Mouse (Mus musculus) activated CD4-positive, CD25-positive, alpha-beta regulatory T cell, adult 4 months (primary cell): ENCODE data around the gene Xylt1. TPM values are rescaled to one million over a fixed set of nuclear protein-coding genes. Genes with fewer than 3 reads are reported as not detected.

ENCODE experiments used
- ATAC-seq: one replicate; pipeline ENCODE4 v1.8.0; 2017
- polyA plus RNA-seq, 2 experiments: library from polyadenylated mRNA; unstranded; fragments of 100-300 nt; shearing (Covaris generic); gene quantifications; one replicate each; pipeline ENCODE4 v1.2.1; 2017

Gene Xylt1
- polyA plus RNA-seq, 2 experiments from 2014 or later, result 1.9 to 3.2 TPM

- no peak for ATAC-seq
Observed at GRCm38 (mm10) chr7:117522092-117522635, 141.4 kb downstream of the Xylt1 start.

DNA sequence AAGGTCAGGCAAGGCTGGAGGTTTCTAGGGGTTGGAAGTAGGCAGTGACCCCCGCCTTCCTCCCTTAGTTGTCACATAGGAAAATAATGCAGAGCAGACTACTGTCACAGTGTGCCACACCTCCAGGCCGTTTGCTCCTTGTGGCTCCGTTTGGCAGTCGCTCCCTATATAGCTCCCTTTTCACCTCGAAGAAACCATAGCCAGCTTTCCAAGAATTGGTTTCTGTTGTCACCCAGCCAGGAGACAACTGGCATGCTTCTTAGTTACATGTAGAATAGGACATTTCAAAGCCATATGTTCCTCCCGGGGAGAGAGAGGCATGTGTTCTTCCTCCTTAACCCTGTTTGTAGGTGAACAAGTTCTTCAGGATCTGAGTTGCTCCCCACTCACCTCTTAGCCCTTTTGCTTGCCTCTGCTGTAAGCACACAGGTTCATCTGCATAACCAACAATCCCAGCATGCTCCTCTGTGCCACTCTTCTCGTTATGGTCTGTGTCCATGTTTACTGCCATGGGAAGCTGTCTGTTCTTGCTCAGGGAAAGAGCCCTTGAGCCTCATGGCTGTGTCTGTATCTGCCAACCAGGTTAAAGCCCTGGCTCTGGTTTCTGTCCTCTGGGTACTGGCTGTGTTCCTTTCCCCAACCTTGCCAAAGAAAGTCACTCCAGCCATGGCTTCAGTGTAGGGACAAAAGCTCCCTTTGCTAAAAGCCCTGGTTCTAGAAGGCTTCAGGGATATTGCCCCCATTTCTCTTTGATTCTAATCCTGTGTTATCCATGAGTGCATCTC is 143.8 kb downstream of the Xylt1 start:
- ATAC-seq, result no peak

DNA sequence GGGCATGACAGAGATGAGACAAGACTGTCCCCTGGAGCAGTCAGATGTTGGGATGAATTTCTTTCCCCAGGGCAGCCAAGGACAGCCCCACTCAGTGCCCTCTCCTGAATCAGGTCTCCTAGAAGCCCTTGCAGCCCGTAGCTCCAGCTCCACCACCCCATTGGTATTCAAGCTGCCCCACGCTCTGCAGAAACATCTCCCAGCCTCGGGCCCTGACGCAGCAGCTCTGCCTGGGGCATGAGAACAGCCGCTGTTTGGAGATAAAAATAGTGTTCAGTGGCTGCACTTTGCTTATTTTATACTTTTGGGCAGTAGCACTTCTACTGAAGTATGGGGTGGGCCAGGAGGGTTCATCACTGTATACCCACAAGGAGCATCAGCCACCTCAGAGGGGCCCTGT is 144.9 kb downstream of the Xylt1 start:
- no peak for ATAC-seq

- no peak for ATAC-seq
Observed at GRCm38 (mm10) chr7:117526570-117526969, 145.8 kb downstream of the Xylt1 start.

- no peak for ATAC-seq
Observed at GRCm38 (mm10) chr7:117529787-117530655, 149.2 kb downstream of the Xylt1 start.

GRCm38 (mm10) chr7:117532651-117533050 is 151.9 kb downstream of the Xylt1 start:
- no peak for ATAC-seq

- ATAC-seq, result no peak
Observed at GRCm38 (mm10) chr7:117533164-117533563, 152.4 kb downstream of the Xylt1 start.

DNA sequence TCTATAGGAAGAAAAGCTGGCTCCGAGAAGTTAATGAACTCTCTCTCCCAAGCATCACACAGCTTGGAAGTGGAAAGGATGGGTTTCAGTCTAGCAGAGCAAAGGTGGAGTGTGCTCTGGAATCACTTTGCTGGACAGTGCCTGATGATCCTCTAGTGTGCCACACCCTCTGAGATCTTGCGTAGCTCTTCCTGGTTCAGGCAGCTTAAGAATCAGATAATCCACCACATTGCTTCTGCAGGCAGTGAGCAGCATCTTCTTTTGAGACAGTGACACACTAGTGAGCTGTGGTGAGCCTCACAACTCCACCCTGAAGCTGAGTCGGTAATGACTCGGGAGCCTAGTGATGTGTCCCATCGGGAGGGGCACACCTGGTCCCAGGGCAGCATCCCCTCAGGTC is 159.2 kb downstream of the Xylt1 start:
- no peak for ATAC-seq

DNA sequence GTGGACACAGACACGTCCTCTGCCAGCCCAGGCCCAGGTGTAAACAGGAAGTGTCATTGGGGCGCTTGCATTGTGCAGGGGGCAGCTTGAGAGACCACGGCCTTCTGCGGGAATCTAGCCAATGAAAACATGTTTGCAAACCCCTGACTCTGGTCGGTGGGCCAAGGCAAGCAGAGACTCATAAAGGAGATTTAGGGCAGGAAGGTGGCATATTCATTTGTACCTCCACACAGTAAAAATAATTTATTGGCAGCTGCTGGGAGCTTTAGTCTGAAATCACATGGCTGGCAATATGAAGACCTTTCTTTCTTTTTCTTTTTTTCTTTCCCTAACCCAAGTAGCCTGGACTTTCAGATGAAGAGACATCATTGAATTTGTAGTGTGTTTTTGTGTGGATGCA is 159.6 kb downstream of the Xylt1 start:
- no peak for ATAC-seq

DNA sequence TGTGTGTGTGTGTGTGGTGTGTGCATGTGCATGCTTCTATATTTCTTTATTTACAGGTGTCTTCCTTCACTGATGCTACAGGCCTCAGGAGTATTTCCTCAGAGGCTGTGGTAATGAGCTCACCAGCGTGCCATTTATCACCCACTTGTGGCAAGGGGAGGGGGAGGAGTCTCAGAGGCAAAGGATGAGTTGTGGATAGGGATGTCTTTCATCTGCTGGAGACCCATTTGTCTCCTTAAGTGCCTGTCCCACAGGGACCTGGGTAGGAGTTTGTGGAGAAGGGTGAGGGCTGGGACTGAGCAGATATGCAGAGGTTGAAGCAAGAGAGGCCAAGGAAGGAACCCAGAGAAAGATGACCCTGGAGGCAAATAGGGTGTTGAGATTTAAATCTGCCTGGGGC is 160.3 kb downstream of the Xylt1 start:
- ATAC-seq, result no peak

- ATAC-seq, result no peak
Observed at GRCm38 (mm10) chr7:117541681-117542080, 160.9 kb downstream of the Xylt1 start.

GRCm38 (mm10) chr7:117543041-117543440 is 162.3 kb downstream of the Xylt1 start:
- ATAC-seq, result no peak

GRCm38 (mm10) chr7:117544126-117544525 is 163.3 kb downstream of the Xylt1 start:
- no peak for ATAC-seq

- no peak for ATAC-seq
Observed at GRCm38 (mm10) chr7:117548301-117548700, 167.5 kb downstream of the Xylt1 start.

DNA sequence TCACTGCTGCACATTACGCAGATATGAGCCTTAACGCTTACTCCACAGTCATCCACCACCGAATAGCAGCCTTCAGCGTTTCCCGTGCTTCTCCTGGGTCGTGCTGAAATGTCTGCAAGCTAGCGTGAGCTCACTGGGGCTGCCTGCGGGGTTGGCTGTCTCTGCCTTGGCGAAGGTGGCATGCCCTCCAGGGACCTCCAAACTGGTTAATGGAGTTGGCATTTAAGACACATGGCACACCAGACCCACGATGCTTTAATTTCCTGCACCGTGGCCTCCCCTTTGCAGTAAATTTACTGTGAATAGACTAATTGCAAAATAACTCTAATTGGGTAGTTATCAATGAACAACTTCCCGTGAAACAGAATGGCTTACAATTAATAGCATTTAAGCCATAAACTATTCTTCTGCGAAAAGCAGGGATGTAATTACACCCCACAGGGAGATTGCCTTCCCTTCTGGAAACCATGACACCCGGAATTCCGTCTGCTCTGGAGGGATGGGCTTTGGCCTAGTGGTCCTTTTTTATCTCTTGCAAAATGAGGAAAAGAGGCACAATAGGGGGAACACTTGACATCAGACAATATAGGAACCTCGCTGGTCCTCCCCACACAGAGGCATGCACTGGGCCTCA is 170.3 kb downstream of the Xylt1 start:
- ATAC-seq, result no peak

- no peak for ATAC-seq
Observed at GRCm38 (mm10) chr7:117553228-117553627, 172.4 kb downstream of the Xylt1 start.

DNA sequence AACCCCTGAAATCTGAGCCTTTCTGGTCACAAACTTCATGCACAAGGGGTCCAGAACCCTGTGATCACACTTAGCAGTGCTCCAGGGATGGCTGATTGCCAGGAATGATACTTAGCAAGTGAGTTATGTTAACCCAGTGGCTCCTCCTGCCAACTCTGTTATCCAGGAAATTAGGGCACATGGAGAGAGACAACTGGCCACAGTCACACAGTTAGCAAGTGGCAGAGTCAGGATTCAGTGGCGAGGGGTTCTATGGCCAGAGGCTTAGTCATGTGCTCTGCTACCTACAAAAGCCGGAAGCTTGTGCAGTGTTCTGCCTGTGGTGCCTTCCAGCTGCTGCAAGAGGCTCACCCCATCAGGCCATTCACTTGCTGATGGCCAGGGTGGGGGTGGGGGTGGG is 175.0 kb downstream of the Xylt1 start:
- no peak for ATAC-seq

GRCm38 (mm10) chr7:117558166-117558565 is 177.4 kb downstream of the Xylt1 start:
- ATAC-seq, result no peak

DNA sequence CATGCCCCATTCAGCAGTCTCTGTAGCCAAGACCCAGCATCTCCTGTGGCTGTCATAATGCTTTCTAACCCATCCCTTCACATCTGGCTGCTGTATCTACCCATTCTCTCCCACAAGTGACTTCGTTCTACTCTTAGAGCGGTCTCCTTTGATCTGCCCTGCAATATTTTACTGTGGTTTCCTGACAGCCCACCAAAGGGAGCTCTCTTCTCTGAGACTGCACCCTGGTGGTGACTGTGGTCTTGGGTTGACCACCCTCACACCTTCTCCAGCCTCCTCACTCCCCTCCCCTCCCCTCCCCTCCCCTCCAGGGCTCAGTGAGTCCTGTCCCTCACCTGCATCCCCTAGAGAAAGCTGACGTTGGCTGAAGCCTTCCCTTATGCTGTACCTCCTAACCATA is 178.3 kb downstream of the Xylt1 start:
- no peak for ATAC-seq

- ATAC-seq, result no peak
Observed at GRCm38 (mm10) chr7:117563939-117564499, 183.2 kb downstream of the Xylt1 start.

DNA sequence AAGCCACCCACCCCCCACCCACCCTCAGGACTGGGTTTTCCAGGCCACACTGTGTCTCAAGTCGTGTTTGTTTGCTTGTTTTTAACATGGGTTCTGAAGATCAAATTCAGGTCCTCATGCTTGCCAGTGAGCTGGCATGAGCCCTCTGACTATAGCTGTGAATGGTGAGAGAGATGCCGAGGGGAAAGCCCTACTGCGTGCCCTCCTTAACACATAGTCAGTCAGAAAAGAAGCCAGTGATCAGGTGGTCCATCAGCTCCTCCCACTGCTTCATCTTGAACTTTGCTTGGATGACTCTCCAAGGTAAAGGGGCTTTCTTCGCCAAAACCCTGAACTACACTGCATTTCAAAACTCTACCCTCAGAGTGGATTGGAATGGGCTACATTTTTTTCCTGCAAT is 183.8 kb downstream of the Xylt1 start:
- no peak for ATAC-seq

GRCm38 (mm10) chr7:117566115-117566514 is 185.3 kb downstream of the Xylt1 start:
- peak; percentile 75 for ATAC-seq

DNA sequence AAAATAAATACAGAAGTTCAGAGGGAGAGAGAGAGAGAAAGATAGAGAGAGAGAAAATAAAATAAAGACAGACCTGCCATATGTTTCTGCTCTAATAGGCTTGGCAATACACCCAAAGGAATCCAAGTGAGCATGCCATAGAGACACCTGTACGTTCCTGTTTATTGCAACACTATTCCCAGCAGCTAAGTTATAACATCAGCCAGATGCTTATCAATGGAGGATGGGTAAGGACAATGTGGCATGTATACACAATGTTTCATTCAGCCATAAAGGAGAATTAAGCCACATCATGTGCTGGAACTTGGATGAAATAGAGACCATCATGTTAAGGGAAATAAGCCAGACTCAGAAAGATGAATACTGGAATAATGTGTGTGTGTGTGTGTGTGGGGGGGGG is 186.1 kb downstream of the Xylt1 start:
- ATAC-seq, result no peak
